Mouse (Mus musculus) E14TG2a.4 (cell line): ENCODE data around the gene Sohlh1.

Experiments used
- H3K27me3 ChIP-seq: 2 replicates; pipeline ENCODE4 v1.6.1; 2014; ENCODE audit warnings: low read length, control low read depth; ENCODE audit not compliant: insufficient read depth
- H3K36me3 ChIP-seq: 2 replicates; pipeline ENCODE4 v1.6.1; 2014; ENCODE audit warnings: low read length, control low read depth; ENCODE audit not compliant: insufficient read depth
- H3K4me1 ChIP-seq: replicated peaks from 2 replicates; pipeline ENCODE4 v1.6.1; 2014; ENCODE audit warnings: low read depth, low read length, control low read depth
- H3K4me3 ChIP-seq: replicated peaks from 2 replicates; pipeline ENCODE4 v1.5.1; 2014; ENCODE audit warnings: mild to moderate bottlenecking, low read length
- H3K9me3 ChIP-seq: 2 replicates; pipeline ENCODE4 v1.6.1; 2014; ENCODE audit warnings: low read length, control low read depth
- CTCF ChIP-seq: conservative IDR thresholded peaks from 2 replicates; pipeline ENCODE4 v1.5.1; 2014; ENCODE audit warnings: low read length
- NANOG ChIP-seq: IDR thresholded peaks from 2 replicates; pipeline ENCODE4 v1.6.1; 2014; ENCODE audit warnings: borderline replicate concordance, low read length, mixed read lengths
- POU5F1 ChIP-seq: IDR thresholded peaks from 2 replicates; pipeline ENCODE4 v1.6.1; 2014; ENCODE audit warnings: low read length, borderline replicate concordance

Gene Sohlh1

DNA sequence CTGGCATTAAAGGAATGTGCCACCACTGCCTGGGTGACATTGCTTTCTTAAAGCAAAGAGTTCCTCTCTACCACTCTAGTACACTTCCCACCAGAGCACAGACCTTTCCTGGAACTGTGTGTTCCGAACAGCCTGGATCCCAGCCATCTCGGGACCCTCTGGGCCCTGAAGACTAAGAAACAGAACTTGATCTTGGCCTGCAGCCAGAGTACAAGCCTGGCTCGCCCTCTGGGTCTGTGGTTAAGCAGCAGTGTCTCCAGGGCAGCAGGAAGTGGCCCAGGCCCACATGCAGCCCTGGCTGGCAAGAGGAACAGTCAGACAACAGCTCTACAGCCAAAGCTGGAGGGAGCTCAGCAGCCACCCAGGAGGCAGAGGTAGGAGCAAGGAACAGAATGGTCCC is 5.6 kb upstream of the Sohlh1 start:
- Histone ChIP-seq H3K4me1 (no peaks in the 10 kb centered on the region; the same call in 1 of the 2 replicates), H3K36me3 (no peaks in the 10 kb centered on the region), H3K9me3 (peaks cover 3% of the 10 kb centered on the region; the same call in 1 of the 2 replicates), H3K27me3 (peaks cover 18% of the 10 kb centered on the region), H3K4me3 (no peak overlapping the region)
- TF ChIP-seq POU5F1 (no peak), NANOG (no peak), CTCF (no peak)

DNA sequence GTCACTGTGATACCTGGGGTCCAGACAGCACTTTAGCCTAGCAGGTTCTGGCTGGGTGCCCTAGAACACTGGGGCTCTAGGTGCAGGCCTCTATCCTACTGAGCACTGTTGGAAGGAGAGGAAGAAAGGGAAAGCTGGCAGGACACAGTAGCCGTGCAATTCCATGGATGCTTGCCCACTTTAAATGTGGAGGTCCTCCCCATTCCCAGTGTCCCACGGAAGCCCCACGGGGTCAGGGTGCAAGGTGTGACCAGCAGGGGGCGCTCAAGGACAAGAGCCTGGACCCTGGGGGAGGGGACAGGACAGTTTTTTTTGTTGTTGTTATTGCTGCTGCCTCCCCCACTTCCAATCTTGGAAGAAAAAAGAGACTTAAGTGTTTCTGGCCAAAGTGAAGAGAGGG is 3.3 kb upstream of the Sohlh1 start:
- H3K27me3 ChIP-seq, result peaks cover 29% of the 10 kb centered on the region
- H3K4me3 ChIP-seq, result no peak overlapping the region
- no peaks in the 10 kb centered on the region for H3K9me3 ChIP-seq
- TF ChIP-seq NANOG, result no peak
- peak; percentile 75 for TF ChIP-seq CTCF
- H3K36me3 ChIP-seq, result no peaks in the 10 kb centered on the region
- peaks cover 9% of the 10 kb centered on the region for H3K4me1 ChIP-seq

DNA sequence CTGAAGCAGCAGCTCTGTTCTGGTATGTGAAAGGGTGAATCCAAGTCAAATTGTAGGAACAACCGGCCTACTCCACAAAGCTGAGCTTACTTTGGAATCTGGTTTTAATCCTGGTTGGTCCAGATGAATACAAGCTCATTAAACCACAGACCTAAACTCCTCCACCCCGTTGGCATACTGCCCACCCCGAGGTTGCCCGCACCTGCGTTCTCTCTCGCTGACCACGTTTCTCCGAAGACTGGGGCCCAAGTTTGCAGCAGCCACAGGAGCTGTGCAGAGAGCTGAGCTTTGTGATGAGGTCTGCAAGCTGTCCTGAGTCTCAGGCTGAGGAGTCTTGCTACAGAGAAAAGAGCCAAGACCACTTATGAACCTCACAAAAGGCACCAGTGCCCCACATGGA is 532 bp downstream of the Sohlh1 start:
- Histone ChIP-seq H3K27me3 (peaks cover 29% of the 10 kb centered on the region), H3K4me1 (peaks cover 9% of the 10 kb centered on the region), H3K9me3 (no peaks in the 10 kb centered on the region), H3K4me3 (no peak overlapping the region), H3K36me3 (no peaks in the 10 kb centered on the region)
- TF ChIP-seq CTCF (no peak), POU5F1 (no peak), NANOG (no peak)

DNA sequence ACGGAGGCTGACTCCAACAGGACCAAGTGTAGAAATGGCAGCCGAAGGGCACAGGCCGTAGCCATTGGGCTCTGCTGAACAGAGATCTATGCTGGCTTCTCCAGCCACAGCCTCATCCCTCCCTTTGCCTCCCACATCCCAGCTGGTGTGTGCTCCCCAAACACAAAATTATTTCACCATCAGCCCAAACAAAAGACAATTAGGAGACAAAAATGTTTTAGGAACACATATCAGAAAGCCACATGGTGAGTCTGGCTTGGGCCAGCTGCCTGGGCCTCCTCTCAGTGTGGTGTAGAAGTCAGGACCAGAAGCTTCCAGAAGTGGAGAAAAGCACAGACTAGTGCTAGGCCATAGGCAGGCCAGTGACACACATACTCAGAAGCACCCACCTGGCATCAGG is 3.0 kb downstream of the Sohlh1 start:
- Histone ChIP-seq H3K27me3 (peaks cover 24% of the 10 kb centered on the region), H3K4me1 (peaks cover 9% of the 10 kb centered on the region)
- no peak for TF ChIP-seq POU5F1
- TF ChIP-seq NANOG, result no peak
- TF ChIP-seq CTCF, result no peak

DNA sequence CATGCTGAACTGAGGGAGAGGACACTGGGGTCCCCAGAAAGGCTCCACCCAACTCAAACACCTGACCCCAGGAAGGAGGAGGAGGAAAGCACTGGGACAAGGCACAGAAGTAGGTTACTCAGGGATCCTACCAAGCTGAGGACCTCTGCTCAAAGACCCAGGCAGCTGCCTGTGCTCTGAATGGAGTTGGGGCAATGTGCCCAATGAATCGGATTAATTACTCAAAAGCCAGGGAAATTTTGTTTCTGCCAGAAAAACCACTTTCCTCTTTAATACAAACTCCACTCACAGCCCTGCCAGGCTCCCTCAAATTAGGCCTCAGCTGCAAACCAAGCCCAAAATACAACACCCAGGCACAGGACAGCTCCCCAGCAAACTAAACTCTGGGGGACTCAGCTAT is 4.3 kb downstream of the Sohlh1 start:
- H3K4me1 ChIP-seq, result peaks cover 9% of the 10 kb centered on the region
- peaks cover 12% of the 10 kb centered on the region for H3K27me3 ChIP-seq
- TF ChIP-seq CTCF (no peak), POU5F1 (no peak), NANOG (no peak)
- no peak overlapping the region for H3K4me3 ChIP-seq
- no peaks in the 10 kb centered on the region for H3K9me3 ChIP-seq
- no peaks in the 10 kb centered on the region for H3K36me3 ChIP-seq

More for the DNA sequence above, 3.0 kb downstream of the Sohlh1 start:
- Histone ChIP-seq H3K36me3 (no peaks in the 10 kb centered on the region), H3K9me3 (no peaks in the 10 kb centered on the region), H3K4me3 (no peak overlapping the region)

DNA sequence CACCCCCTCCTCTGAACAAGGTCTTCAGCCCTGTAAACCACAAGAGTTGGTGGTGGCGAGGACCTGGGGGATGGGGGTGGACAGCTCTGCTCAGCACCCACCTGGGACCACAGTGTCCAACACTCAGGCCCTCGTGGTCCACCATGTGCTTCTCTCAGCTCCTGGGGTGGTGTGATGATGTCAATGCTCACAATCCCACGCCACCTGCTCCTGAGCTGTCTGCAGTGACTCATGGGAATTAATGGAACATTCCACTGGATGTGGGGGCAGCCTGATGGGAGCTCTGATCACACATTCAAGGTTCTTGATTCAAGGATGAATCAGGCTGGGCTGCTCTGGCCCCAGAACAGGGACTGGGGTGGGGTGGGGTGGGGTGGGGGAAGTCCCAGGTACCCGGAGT is 4.9 kb downstream of the Sohlh1 start:
- Histone ChIP-seq H3K27me3 (peaks cover 9% of the 10 kb centered on the region; the same call in 1 of the 2 replicates), H3K4me3 (no peak overlapping the region), H3K9me3 (no peaks in the 10 kb centered on the region), H3K4me1 (peaks cover 6% of the 10 kb centered on the region; the same call in 1 of the 2 replicates), H3K36me3 (no peaks in the 10 kb centered on the region)
- TF ChIP-seq CTCF (no peak), NANOG (no peak), POU5F1 (no peak)

DNA sequence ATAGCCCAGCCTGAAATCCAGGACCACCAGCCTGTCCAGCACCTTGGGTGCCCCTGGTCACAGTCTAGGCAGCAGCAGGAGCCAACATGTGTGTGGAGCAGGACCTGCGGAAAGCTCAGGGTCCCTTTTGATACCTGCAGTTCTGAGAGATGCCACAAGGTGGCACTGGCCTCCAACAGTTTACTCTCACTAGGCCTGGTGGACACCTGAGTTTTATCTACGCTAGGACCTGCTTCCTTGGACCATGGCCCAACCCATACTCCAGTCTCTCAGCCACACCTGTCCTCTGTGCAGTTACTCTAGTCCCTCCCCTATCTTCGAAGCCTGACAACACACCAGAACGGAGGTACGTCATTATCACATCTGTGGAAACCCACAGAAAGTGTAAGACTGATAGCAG is 10.8 kb downstream of the Sohlh1 start:
- Histone ChIP-seq H3K4me3 (no peak overlapping the region), H3K27me3 (no peaks in the 10 kb centered on the region; the same call in 1 of the 2 replicates), H3K9me3 (no peaks in the 10 kb centered on the region), H3K36me3 (no peaks in the 10 kb centered on the region), H3K4me1 (no peaks in the 10 kb centered on the region)
- TF ChIP-seq POU5F1 (no peak), CTCF (peak; percentile 76), NANOG (no peak)

DNA sequence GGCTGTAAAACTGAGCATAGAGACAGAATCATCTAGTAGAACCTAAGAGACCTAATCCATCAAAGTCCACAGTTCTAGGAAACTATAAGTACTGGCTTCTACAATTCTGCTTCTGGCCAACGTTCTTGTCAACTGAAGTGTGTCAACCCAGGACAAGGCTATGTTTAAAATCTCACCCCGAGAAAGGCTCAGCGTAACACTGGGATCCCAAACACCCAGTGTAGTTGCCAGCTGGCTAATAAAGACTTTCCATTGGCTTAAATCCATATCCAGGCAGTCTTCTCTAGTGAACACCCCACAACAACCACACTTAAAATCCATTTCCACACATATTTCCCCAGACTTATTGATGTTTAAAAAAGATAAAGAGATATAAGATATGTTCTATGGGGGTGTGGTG is 16.3 kb downstream of the Sohlh1 start:
- Histone ChIP-seq H3K4me1 (no peaks in the 10 kb centered on the region), H3K9me3 (no peaks in the 10 kb centered on the region), H3K4me3 (no peak overlapping the region), H3K27me3 (no peaks in the 10 kb centered on the region; the same call in 1 of the 2 replicates), H3K36me3 (no peaks in the 10 kb centered on the region)
- TF ChIP-seq POU5F1 (no peak), CTCF (no peak), NANOG (no peak)

DNA sequence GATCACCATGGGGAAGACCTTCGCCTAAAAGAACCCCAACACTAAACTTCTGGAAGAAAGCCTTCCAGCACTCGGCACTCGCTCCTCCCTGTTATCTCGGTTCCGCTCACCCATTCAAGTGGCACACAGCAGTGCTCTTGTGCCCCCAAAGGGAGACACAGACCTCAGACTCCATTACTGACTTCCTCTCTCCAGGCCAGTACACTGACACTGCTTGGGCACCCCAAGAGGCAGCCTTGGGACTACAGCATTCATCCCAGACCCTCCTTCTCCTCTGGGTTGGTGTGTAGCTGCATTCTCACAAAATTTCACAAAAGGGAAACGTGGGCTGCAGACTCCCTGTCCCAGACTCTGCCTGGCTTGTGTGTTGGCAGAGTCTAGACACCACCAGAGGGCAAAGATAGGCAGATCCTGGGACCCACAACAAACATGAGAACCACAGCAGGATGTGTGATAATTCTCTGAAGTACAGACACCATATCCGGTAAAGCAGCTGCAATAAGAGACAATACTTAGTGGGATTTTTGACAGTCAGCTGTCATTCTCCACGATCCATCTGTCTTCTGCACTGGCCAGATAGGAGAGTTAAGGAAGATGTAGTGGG is 18.6 kb downstream of the Sohlh1 start:
- Histone ChIP-seq H3K9me3 (no peaks in the 10 kb centered on the region), H3K4me1 (no peaks in the 10 kb centered on the region), H3K36me3 (no peaks in the 10 kb centered on the region), H3K4me3 (no peak overlapping the region), H3K27me3 (no peaks in the 10 kb centered on the region)
- TF ChIP-seq NANOG (no peak), POU5F1 (no peak), CTCF (no peak)

DNA sequence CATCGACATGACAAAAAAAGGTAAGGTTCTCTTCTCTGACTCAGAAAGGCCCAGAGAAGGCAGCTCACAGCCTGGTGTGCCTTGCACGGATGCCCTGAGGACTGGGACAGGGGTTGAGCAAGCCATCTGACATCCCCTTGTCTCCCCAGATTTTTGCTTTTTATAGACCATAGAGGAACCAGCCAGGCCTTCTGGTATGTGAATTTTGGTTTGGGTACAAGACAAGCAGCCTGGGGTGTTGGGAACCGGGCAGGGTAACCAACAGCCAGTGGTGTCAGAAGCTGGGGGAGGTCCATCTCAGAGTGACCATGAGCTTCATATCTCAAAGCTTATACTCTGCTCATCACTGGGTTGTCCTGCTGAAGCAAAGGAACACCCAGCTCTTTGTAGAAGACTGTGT is 22.3 kb downstream of the Sohlh1 start:
- no peaks in the 10 kb centered on the region for H3K9me3 ChIP-seq
- H3K4me1 ChIP-seq, result no peaks in the 10 kb centered on the region
- H3K27me3 ChIP-seq, result no peaks in the 10 kb centered on the region
- H3K36me3 ChIP-seq, result no peaks in the 10 kb centered on the region
- no peak for TF ChIP-seq POU5F1
- TF ChIP-seq CTCF, result no peak
- TF ChIP-seq NANOG, result no peak
- no peak overlapping the region for H3K4me3 ChIP-seq
